In the genomic region with DNA sequence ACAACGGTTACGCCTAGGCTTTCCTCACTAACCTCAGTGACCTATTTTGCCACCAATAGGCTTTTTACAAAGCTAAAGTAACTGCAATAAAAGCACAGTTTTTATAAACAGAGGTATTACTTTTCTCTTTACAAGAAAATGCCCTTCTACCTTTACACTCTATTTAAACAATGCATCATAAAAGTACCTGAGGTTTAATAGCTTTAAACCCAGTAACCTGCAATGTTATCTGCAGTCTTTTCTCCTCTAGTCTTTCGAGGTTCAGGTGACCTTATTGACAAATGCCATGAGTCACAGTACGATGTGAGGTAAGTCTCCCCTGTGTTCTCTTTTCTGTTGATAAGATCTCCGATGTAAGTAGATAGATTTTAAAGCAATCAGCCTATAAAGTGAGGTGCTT, we compare ENCODE assay signal across 27 mouse cellular contexts.
"Had no signal": no experiment of that assay in that cellular context is flagged by ENCODE, and none has a peak within 500 bp of the region (broad histone marks: within the 10 kb centered on the region; RNA-seq: fewer than 3 reads in every experiment).

No protein-coding gene starts in this region.

- H3K27me3 ChIP-seq: heart, embryonic 13.5 days; heart, embryonic 15.5 days; hindbrain, embryonic 12.5 days; limb, embryonic 13.5 days; limb, embryonic 15.5 days had no signal

- DNase-seq: gastrocnemius, adult 2 months; gastrocnemius, postnatal 10 days; gastrocnemius, postnatal 25 days; heart, adult 11 months; heart, adult 2 months; heart, postnatal 14 days; heart, postnatal 4 days; kidney, adult 18-20 months; kidney, adult 8-10 months; kidney, postnatal 10 days; kidney, postnatal 25 days; kidney, postnatal 4 days; layer of hippocampus, adult 9-11 months; layer of hippocampus, postnatal 36 days; left cerebral cortex, postnatal 4 days had no signal

- H3K4me3 ChIP-seq: gastrocnemius, adult 2 months; heart, adult 2 months; heart, embryonic 13.5 days; heart, embryonic 15.5 days; hindbrain, embryonic 10.5 days; hindbrain, embryonic 12.5 days; limb, embryonic 13.5 days; limb, embryonic 15.5 days had no signal

- H3K36me3 ChIP-seq: heart, embryonic 13.5 days; heart, embryonic 15.5 days; hindbrain, embryonic 10.5 days; hindbrain, embryonic 12.5 days; limb, embryonic 13.5 days; limb, embryonic 15.5 days had no signal

- H3K4me2 ChIP-seq: heart, embryonic 11.5 days; heart, embryonic 13.5 days; heart, embryonic 15.5 days; hindbrain, embryonic 12.5 days; hindbrain, embryonic 14.5 days; limb, embryonic 13.5 days; limb, embryonic 15.5 days; liver, embryonic 11.5 days had no signal

- H3K27ac ChIP-seq: gastrocnemius, adult 2 months; heart, adult 2 months; heart, embryonic 13.5 days; heart, embryonic 15.5 days; hindbrain, embryonic 10.5 days; hindbrain, embryonic 12.5 days; hindbrain, embryonic 14.5 days; limb, embryonic 13.5 days; limb, embryonic 15.5 days; liver, embryonic 14.5 days had no signal

- H3K9me3 ChIP-seq: heart, embryonic 13.5 days; heart, embryonic 15.5 days; hindbrain, embryonic 10.5 days; hindbrain, embryonic 12.5 days; limb, embryonic 13.5 days; limb, embryonic 15.5 days had no signal

- H3K4me1 ChIP-seq: heart, embryonic 15.5 days; hindbrain, embryonic 10.5 days; hindbrain, embryonic 12.5 days; limb, embryonic 15.5 days had no signal

- ATAC-seq: hindbrain, embryonic 16.5 days; inflammation-experienced regulatory T-cells, adult 6 months had no signal

- H3K9ac ChIP-seq: heart, embryonic 13.5 days; heart, embryonic 15.5 days; hindbrain, embryonic 12.5 days; hindbrain, embryonic 14.5 days; limb, embryonic 13.5 days; limb, embryonic 15.5 days; liver, embryonic 14.5 days had no signal
